Mouse (Mus musculus) brain, embryonic 14.5 days (tissue): ENCODE results near the gene Draxin.

Experiments used
- CTCF ChIP-seq: fragments of 200-500 bp; IDR thresholded peaks from 2 replicates; pipeline ENCODE4 v1.5.1; 2012; ENCODE audit warnings: inconsistent platforms, mild to moderate bottlenecking, moderate library complexity, borderline replicate concordance; ENCODE audit not compliant: insufficient read depth, insufficient read length; ENCODE audit errors: extremely low read depth
- POLR2A ChIP-seq: fragments of 200-500 bp; IDR thresholded peaks from 2 replicates; pipeline ENCODE4 v1.6.1; 2012; ENCODE audit warnings: mild to moderate bottlenecking, inconsistent platforms, borderline replicate concordance; ENCODE audit not compliant: poor library complexity, insufficient read depth, insufficient read length, severe bottlenecking; ENCODE audit errors: extremely low read depth

DNA sequence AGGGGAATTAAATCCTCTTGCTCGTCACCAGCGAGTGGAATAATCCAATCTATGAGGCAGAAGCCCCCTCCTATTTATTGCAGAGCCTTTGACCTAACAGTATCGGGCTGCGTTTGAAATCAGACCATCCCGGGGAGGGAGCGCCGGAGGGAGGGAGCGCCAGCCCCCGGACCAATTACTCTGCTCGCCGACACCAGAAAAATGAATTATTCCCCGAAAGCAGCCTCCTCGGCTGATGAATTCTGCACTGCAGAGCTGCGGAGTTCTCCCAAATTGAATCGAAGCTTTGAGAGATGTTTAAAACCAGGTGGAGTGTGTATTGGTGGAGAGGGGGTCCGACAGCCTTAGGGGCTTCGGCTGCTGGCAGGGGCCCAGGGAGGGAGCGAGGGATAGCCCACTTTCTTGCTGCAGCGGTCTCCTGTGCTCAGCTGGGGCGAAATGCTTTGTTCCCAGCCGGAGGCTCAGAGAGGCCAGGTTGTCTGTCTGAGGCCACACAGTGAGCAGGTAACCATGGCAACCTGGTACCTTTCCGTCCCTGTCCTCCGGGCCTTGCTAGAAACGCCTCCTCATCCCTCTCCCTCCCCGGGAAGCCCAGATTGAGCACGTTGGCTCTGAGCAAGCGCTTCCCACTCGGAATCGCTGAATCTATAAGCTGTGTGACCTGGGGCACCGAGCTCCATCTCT, 43.5 kb upstream of the Draxin start:
- TF ChIP-seq CTCF (no peak), POLR2A (no peak)
